In genomic region chr7:28741709-28742438, GRCm38 (mm10) we compare ENCODE assay signal across 8 mouse cellular contexts. TPM values are rescaled to one million over a fixed set of nuclear protein-coding genes. Genes with fewer than 3 reads are reported as not detected.
A peak's percentile ranks its signal among the peaks of the same experiment; 100 is the strongest.
DNase-seq lines count a peak whose midpoint lies in the region; ATAC-seq and TF ChIP-seq lines count a peak whose summit lies in the region.

Gene Mrps12, minus strand, starts transcription at chr7:28741820.
Gene Sars2, plus strand, starts transcription at chr7:28741992.

- peak in 1 of 2 experiments; percentile 87; a peak in 2 of 4 replicates for TF ChIP-seq CTCF in CH12.LX (conservative IDR thresholded peaks at IDR 0.05 in 1 of 2, IDR thresholded peaks at IDR 0.05 in 1 of 2; ENCODE audit: low read depth in 2 of 2, low read length in 2 of 2)

- TF ChIP-seq EP300 in CH12.LX (IDR thresholded peaks at IDR 0.05; ENCODE audit: low read length) = no peak

- H3K4me1 ChIP-seq in CH12.LX (ENCODE audit: control insufficient read depth in 1 of 2, insufficient read depth in 2 of 2) = peaks cover 0 to 23% of the 10 kb centered on the region in 2 experiments; a peak in 2 of 4 replicates
- no peaks in the 10 kb centered on the region; the same call in 1 of the 2 replicates for H3K4me1 ChIP-seq in forebrain, embryonic 11.5 days (replicated peaks; ENCODE audit: control insufficient read depth, insufficient read depth, low read length)
- H3K4me1 ChIP-seq in heart, embryonic 16.5 days (ENCODE audit: control insufficient read depth, insufficient read depth, low read length) = peaks cover 12% of the 10 kb centered on the region
- peaks cover 26% of the 10 kb centered on the region for H3K4me1 ChIP-seq in liver, embryonic 15.5 days (replicated peaks)
- H3K4me1 ChIP-seq in neural tube, embryonic 12.5 days = peaks cover 10% of the 10 kb centered on the region

- peak; percentile 23 for TF ChIP-seq RAD21 in CH12.LX (IDR thresholded peaks at IDR 0.05; ENCODE audit: low read depth, low read length)

- H3K36me3 ChIP-seq in CH12.LX (replicated peaks in 1 of 2; ENCODE audit: control insufficient read depth in 1 of 2, insufficient read depth in 1 of 2, low read length in 1 of 2) = peaks cover 29 to 60% of the 10 kb centered on the region in 2 experiments
- no peaks in the 10 kb centered on the region; the same call in 1 of the 2 replicates for H3K36me3 ChIP-seq in forebrain, embryonic 11.5 days (ENCODE audit: control insufficient read depth, insufficient read depth, low read length)
- H3K36me3 ChIP-seq in heart, embryonic 16.5 days (ENCODE audit: control insufficient read depth, insufficient read depth) = peaks cover 36% of the 10 kb centered on the region
- peaks cover 21% of the 10 kb centered on the region for H3K36me3 ChIP-seq in liver, embryonic 15.5 days (replicated peaks)
- peaks cover 49% of the 10 kb centered on the region for H3K36me3 ChIP-seq in neural tube, embryonic 12.5 days

- H3K9me3 ChIP-seq in CH12.LX (replicated peaks; ENCODE audit: low read length) = peaks cover 2% of the 10 kb centered on the region
- no peaks in the 10 kb centered on the region for H3K9me3 ChIP-seq in forebrain, embryonic 11.5 days (ENCODE audit: control insufficient read depth, low read length)
- H3K9me3 ChIP-seq in heart, embryonic 16.5 days (replicated peaks; ENCODE audit: control insufficient read depth, low read length) = no peaks in the 10 kb centered on the region
- H3K9me3 ChIP-seq in liver, embryonic 15.5 days (replicated peaks) = no peaks in the 10 kb centered on the region
- H3K9me3 ChIP-seq in neural tube, embryonic 12.5 days = no peaks in the 10 kb centered on the region

- H3K27me3 ChIP-seq in CH12.LX (replicated peaks) = no peaks in the 10 kb centered on the region
- H3K27me3 ChIP-seq in forebrain, embryonic 11.5 days (ENCODE audit: control insufficient read depth, insufficient read depth, low read length) = no peaks in the 10 kb centered on the region
- H3K27me3 ChIP-seq in heart, embryonic 16.5 days (ENCODE audit: control insufficient read depth, insufficient read depth, low read length) = no peaks in the 10 kb centered on the region
- H3K27me3 ChIP-seq in liver, embryonic 15.5 days = no peaks in the 10 kb centered on the region
- no peaks in the 10 kb centered on the region for H3K27me3 ChIP-seq in neural tube, embryonic 12.5 days (replicated peaks)

- DNase-seq in CH12.LX (ENCODE audit: extremely low read depth) = peak; percentile 99
- DNase-seq in c-Kit-positive CD71-positive TER-119-negative erythroid progenitor cells, embryonic 14.5 days (ENCODE audit: low read depth) = peak; percentile 97
- DNase-seq in forebrain, embryonic 11.5 days (ENCODE audit: low spot score) = peak; percentile 96
- peak; percentile 95 to 98 for DNase-seq in kidney, postnatal 36 days
- peak; percentile 99 for DNase-seq in telencephalon, adult 2 months (ENCODE audit: low read depth, low spot score)

- H3K9ac ChIP-seq in CH12.LX (ENCODE audit: insufficient read depth, low read depth) = peak within 1 kb of the TSS; percentile 95
- H3K9ac ChIP-seq in forebrain, embryonic 11.5 days (ENCODE audit: low read length) = peak within 1 kb of the TSS; percentile 71
- H3K9ac ChIP-seq in heart, embryonic 16.5 days (ENCODE audit: low read length) = peak within 1 kb of the TSS; percentile 89
- H3K9ac ChIP-seq in liver, embryonic 15.5 days = peak within 1 kb of the TSS; percentile 77
- H3K9ac ChIP-seq in neural tube, embryonic 12.5 days = peak within 1 kb of the TSS; percentile 80

- peak within 1 kb of the TSS; percentile 84 to 97 (median 86) for H3K4me3 ChIP-seq in CH12.LX (replicated peaks in 1 of 3; ENCODE audit: low read depth in 2 of 3, low read length in 2 of 3, poor library complexity in 1 of 3)
- H3K4me3 ChIP-seq in forebrain, embryonic 11.5 days (ENCODE audit: low read depth, low read length) = peak within 1 kb of the TSS; percentile 58
- H3K4me3 ChIP-seq in heart, embryonic 16.5 days (ENCODE audit: low read length) = peak within 1 kb of the TSS; percentile 80
- peak within 1 kb of the TSS; percentile 86 for H3K4me3 ChIP-seq in liver, embryonic 15.5 days (replicated peaks)
- peak within 1 kb of the TSS; percentile 63 for H3K4me3 ChIP-seq in neural tube, embryonic 12.5 days

- TF ChIP-seq POLR2A in CH12.LX (IDR thresholded peaks at IDR 0.05; ENCODE audit: low read depth, low read length) = peak; percentile 90

- in situ Hi-C loops in CH12.LX (cut with MboI; ENCODE audit: low pct_ligation_motif_present, low pct_unique_long_range_greater_than_20kb, low sequenced_read_pairs) = no loop called here

- under 1% methylated on average over 39 of the region's 39 CpGs for WGBS in forebrain, embryonic 11.5 days
- under 1% methylated on average over 39 of the region's 39 CpGs for WGBS in heart, embryonic 16.5 days
- WGBS in liver, embryonic 15.5 days (ENCODE audit: insufficient replicate concordance) = under 1% methylated on average over 39 of the region's 39 CpGs
- WGBS in neural tube, embryonic 12.5 days = under 1% methylated on average over 39 of the region's 39 CpGs

- H3K79me2 ChIP-seq in CH12.LX (replicated peaks; ENCODE audit: control insufficient read depth, extremely low read depth, insufficient read depth, poor library complexity, severe bottlenecking) = no peaks in the 10 kb centered on the region; the same call in none of the 2 replicates

- peak within 1 kb of the TSS; percentile 70 for H3K27ac ChIP-seq in CH12.LX (ENCODE audit: insufficient read depth, low read depth)
- H3K27ac ChIP-seq in forebrain, embryonic 11.5 days (ENCODE audit: low read depth, low read length) = no peak within 1 kb of the TSS
- H3K27ac ChIP-seq in heart, embryonic 16.5 days (ENCODE audit: low read length) = peak within 1 kb of the TSS; percentile 92
- peak within 1 kb of the TSS; percentile 84 for H3K27ac ChIP-seq in liver, embryonic 15.5 days (replicated peaks)
- no peak within 1 kb of the TSS for H3K27ac ChIP-seq in neural tube, embryonic 12.5 days

- H3K4me2 ChIP-seq in CH12.LX (ENCODE audit: insufficient read depth, low read depth, poor library complexity, severe bottlenecking) = peak within 1 kb of the TSS; percentile 70
- peak within 1 kb of the TSS; percentile 60 for H3K4me2 ChIP-seq in forebrain, embryonic 11.5 days (ENCODE audit: low read depth, low read length, severe bottlenecking)
- peak within 1 kb of the TSS; percentile 76 for H3K4me2 ChIP-seq in heart, embryonic 16.5 days (ENCODE audit: low read depth, low read length)
- peak within 1 kb of the TSS; percentile 78 for H3K4me2 ChIP-seq in liver, embryonic 15.5 days
- peak within 1 kb of the TSS; percentile 83 for H3K4me2 ChIP-seq in neural tube, embryonic 12.5 days (replicated peaks)

- ATAC-seq in forebrain, embryonic 11.5 days (replicated peaks; ENCODE audit: low FRiP score) = peak; percentile 99
- peak; percentile 98 for ATAC-seq in heart, embryonic 16.5 days (replicated peaks; ENCODE audit: extremely low read depth, insufficient read depth, low FRiP score)
- peak; percentile 94 for ATAC-seq in liver, embryonic 15.5 days (ENCODE audit: insufficient read depth)
- peak; percentile 99 for ATAC-seq in neural tube, embryonic 12.5 days (ENCODE audit: low FRiP score, low read depth)

- dilution Hi-C loops in CH12.LX (cut with MboI; ENCODE audit: extremely low pct_ligation_motif_present, extremely low pct_unique_long_range_greater_than_20kb, low sequenced_read_pairs) = no loop called here

TF ChIP-seq in CH12.LX, 34 proteins besides CTCF, POLR2A, EP300 and RAD21 (continues in another document):
- TF ChIP-seq MAFK (IDR thresholded peaks at IDR 0.05; ENCODE audit: insufficient replicate concordance, low read length) (no peak), NELFE (IDR thresholded peaks at IDR 0.05; ENCODE audit: low read depth, low read length) (peak; percentile 94), RCOR1 (conservative IDR thresholded peaks at IDR 0.05; ENCODE audit: low read depth, low read length) (no peak; the same call in 1 of the 2 replicates), ZMIZ1 (IDR thresholded peaks at IDR 0.05; ENCODE audit: low read depth, low read length) (peak; percentile 61), ZNF384 (IDR thresholded peaks at IDR 0.05; ENCODE audit: low read depth, low read length) (no peak), POLR2AphosphoS2 (IDR thresholded peaks at IDR 0.05; ENCODE audit: low read depth, low read length) (peak; percentile 78; the same call in 1 of the 2 replicates), CHD2 (IDR thresholded peaks at IDR 0.05; ENCODE audit: low read length) (peak; percentile 95), CHD1 (IDR thresholded peaks at IDR 0.05; ENCODE audit: low read depth, low read length) (no peak), SIN3A (IDR thresholded peaks at IDR 0.05; ENCODE audit: low read length) (no peak; the same call in none of the 2 replicates), HCFC1 (IDR thresholded peaks at IDR 0.05; ENCODE audit: low read depth, low read length) (peak; percentile 77), TBP (conservative IDR thresholded peaks at IDR 0.05; ENCODE audit: low read depth, low read length) (peak; percentile 75; the same call in 1 of the 2 replicates), ZC3H11A (IDR thresholded peaks at IDR 0.05; ENCODE audit: low read depth, low read length) (no peak), GABPA (IDR thresholded peaks at IDR 0.05; ENCODE audit: insufficient replicate concordance, low read depth, low read length) (no peak), UBTF (IDR thresholded peaks at IDR 0.05; ENCODE audit: low read depth, low read length) (no peak), NRF1 (IDR thresholded peaks at IDR 0.05; ENCODE audit: low read depth, low read length) (peak; percentile 89), USF2 (conservative IDR thresholded peaks at IDR 0.05; ENCODE audit: low read depth, low read length) (no peak)

RNA-seq across cellular contexts. Expression of gene Mrps12, which starts in this region (rescaled TPM):
- total RNA-seq in CH12.LX (2012; rRNA removed) (112 and 137 TPM in 2 replicates), CH12.LX (2014; rRNA removed) (85.9 and 91.6 TPM in 2 replicates)
- polyA plus RNA-seq in CH12.LX (2012; ENCODE audit: insufficient read length, low read depth) = 66.0 and 69.9 TPM in 2 replicates
- polyA plus RNA-seq in forebrain, embryonic 11.5 days (2014; fragmentation: Nextera tagmentation; extraction: Ambion mirVana) = 116 and 131 TPM in 2 replicates
- 122 TPM in 2 replicates for polyA plus RNA-seq in heart, embryonic 16.5 days (2015; fragmentation: Nextera tagmentation; extraction: Ambion mirVana)
- polyA plus RNA-seq in liver, embryonic 15.5 days (2015; fragmentation: Nextera tagmentation; extraction: Ambion mirVana) = 73.3 and 77.7 TPM in 2 replicates
- 123 and 127 TPM in 2 replicates for polyA plus RNA-seq in neural tube, embryonic 12.5 days (2016; fragmentation: Nextera tagmentation; extraction: Ambion mirVana)

RNA-seq across cellular contexts. Expression of gene Sars2, which starts in this region (rescaled TPM):
- total RNA-seq in CH12.LX (2012; rRNA removed) (16.7 and 17.1 TPM in 2 replicates), CH12.LX (2014; rRNA removed) (10.5 and 11.7 TPM in 2 replicates)
- polyA plus RNA-seq in CH12.LX (2012; ENCODE audit: insufficient read length, low read depth) = 24.7 and 24.9 TPM in 2 replicates
- 35.6 and 37.8 TPM in 2 replicates for polyA plus RNA-seq in forebrain, embryonic 11.5 days (2014; fragmentation: Nextera tagmentation; extraction: Ambion mirVana)
- polyA plus RNA-seq in heart, embryonic 16.5 days (2015; fragmentation: Nextera tagmentation; extraction: Ambion mirVana) = 20.8 and 21.4 TPM in 2 replicates
- 12.2 and 12.4 TPM in 2 replicates for polyA plus RNA-seq in liver, embryonic 15.5 days (2015; fragmentation: Nextera tagmentation; extraction: Ambion mirVana)
- 28.6 and 32.0 TPM in 2 replicates for polyA plus RNA-seq in neural tube, embryonic 12.5 days (2016; fragmentation: Nextera tagmentation; extraction: Ambion mirVana)

Comparison
In these comparisons a context has a peak if more than half of its experiments do, and no peak if none do; other contexts are left out.
1. H3K27ac ChIP-seq: peak in CH12.LX (single experiment), heart, embryonic 16.5 days (single experiment) and liver, embryonic 15.5 days (single experiment); none in forebrain, embryonic 11.5 days (single experiment) and neural tube, embryonic 12.5 days (single experiment).
2. Peak in every context shown above with its lines, with median percentiles within 50 percentile points of each other: DNase-seq, H3K4me2 ChIP-seq, H3K4me3 ChIP-seq, H3K9ac ChIP-seq and ATAC-seq.